Mouse (Mus musculus): ENCODE data around the gene Zfp11. TPM values are rescaled to one million over a fixed set of nuclear protein-coding genes. Genes with fewer than 3 reads are reported as not detected.

The Zfp11 gene
- 0.70 and 0.78 TPM in 2 replicates for polyA plus RNA-seq (2012; rRNA removed)

GRCm38 (mm10) chr5:129670036-129670458, at the start of gene Zfp11:
Gene Zfp11 (minus strand): TSS chr5:129670099.

GRCm38 (mm10) chr5:129715326-129715861, 45.5 kb upstream of the Zfp11 start, which contains the start of gene Mrps17:
Gene Mrps17 (plus strand): TSS chr5:129715497.

DNA sequence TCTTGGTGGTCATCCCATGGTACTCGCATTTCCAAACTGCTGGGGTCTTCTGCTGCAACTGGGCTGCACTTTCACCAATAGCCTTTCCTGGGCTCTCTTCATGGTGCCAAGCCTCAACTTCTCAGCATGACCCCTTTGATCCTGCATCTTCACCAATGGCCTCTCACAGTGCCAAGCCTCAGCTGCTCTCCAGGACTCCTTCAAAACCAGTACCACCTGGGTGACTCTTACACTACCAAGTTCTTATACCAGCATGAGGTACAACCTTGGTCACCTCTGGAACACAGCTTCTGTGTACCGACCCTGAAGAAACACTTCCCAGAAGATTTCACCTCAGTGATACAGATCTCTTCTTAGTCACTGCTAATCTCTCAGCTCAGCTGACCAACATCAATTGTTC, 38.5 kb upstream of the Zfp11 start, which contains the start of gene Sept14:
Sept14 (minus strand) TSS at position 101 of the 400 bp plus-strand sequence.

Other genes starting within 250 kb of the Zfp11 start
- 80.6 and 84.7 TPM in 2 replicates for gene Sfswap, start 168.9 kb downstream of the Zfp11 start, polyA plus RNA-seq (2012; rRNA removed)
- 12.2 and 14.5 TPM in 2 replicates for gene Mmp17, start 85.9 kb downstream of the Zfp11 start, polyA plus RNA-seq (2012; rRNA removed)
- not detected in 2 replicates for gene Sept14, start 38.4 kb upstream of the Zfp11 start, polyA plus RNA-seq (2012; rRNA removed)
- gene Mrps17, start 45.4 kb upstream of the Zfp11 start, polyA plus RNA-seq (2012; rRNA removed), result 47.1 and 69.6 TPM in 2 replicates
- 40.6 and 48.4 TPM in 2 replicates for gene Nipsnap2, start 55.0 kb upstream of the Zfp11 start, polyA plus RNA-seq (2012; rRNA removed)
- 16.9 and 18.0 TPM in 2 replicates for gene Psph, start 117.3 kb upstream of the Zfp11 start, polyA plus RNA-seq (2012; rRNA removed)
- gene Sumf2, start 176.9 kb upstream of the Zfp11 start, polyA plus RNA-seq (2012; rRNA removed), result 8.7 and 11.3 TPM in 2 replicates
- 1,442 and 1,554 TPM in 2 replicates for gene Chchd2, start 217.4 kb upstream of the Zfp11 start, polyA plus RNA-seq (2012; rRNA removed)
- gene Zbed5, start 225.6 kb upstream of the Zfp11 start, polyA plus RNA-seq (2012; rRNA removed), result 0.35 and 0.58 TPM in 2 replicates
- gene Phkg1, start 228.4 kb upstream of the Zfp11 start, polyA plus RNA-seq (2012; rRNA removed), result 0.34 and 0.43 TPM in 2 replicates
- 4.9 and 8.1 TPM in 2 replicates for gene Nupr1l, start 238.4 kb upstream of the Zfp11 start, polyA plus RNA-seq (2012; rRNA removed)

Data from colon, adult 2 months (tissue).